Mouse (Mus musculus) liver, adult 2 months (tissue): ENCODE measurements around the gene Igf1r.

ENCODE experiments used
- CTCF ChIP-seq: fragments of 200-500 bp; IDR thresholded peaks from 2 replicates; pipeline ENCODE4 v1.5.1; 2011; ENCODE audit warnings: low read depth, low read length, control low read depth
- POLR2A ChIP-seq: fragments of 200-500 bp; IDR thresholded peaks from 2 replicates; pipeline ENCODE4 v1.6.1; 2011; ENCODE audit warnings: low read length, control low read depth; ENCODE audit not compliant: insufficient read depth; ENCODE audit errors: extremely low read depth

- TF ChIP-seq CTCF: no peak
- no peak for TF ChIP-seq POLR2A
Observed at GRCm38 (mm10) chr7:68277054-68277896, 324.6 kb downstream of the Igf1r start.
